Mouse (Mus musculus): ENCODE measurements around the gene Pnp. TPM values are rescaled to one million over a fixed set of nuclear protein-coding genes. Genes with fewer than 3 reads are reported as not detected.

Pnp gene
- total and polyA plus RNA-seq, 3 experiments: 80.0 to 118 (median 99.3) TPM

GRCm38 (mm10) chr14:50938940-50939339 lies 8.1 kb downstream of the Pnp start:
- H3K27me3 ChIP-seq (replicated peaks): no peaks in the 10 kb centered on the region
- H3K9ac ChIP-seq (ENCODE audit: insufficient read depth, low read depth): peak overlapping the region; percentile 97
- in situ Hi-C loops (cut with MboI; ENCODE audit: low pct_ligation_motif_present, low pct_unique_long_range_greater_than_20kb, low sequenced_read_pairs): loop anchor here (10.0 kb wide), 1 partner anchor 126 kb away; no protein-coding TSS in a partner anchor

GRCm38 (mm10) chr14:50943932-50944667 lies 13.2 kb downstream of the Pnp start, which contains the start of gene Gm49342:
TSS of gene Gm49342 (plus strand) at chr14:50944517.
- Histone ChIP-seq H3K27ac (ENCODE audit: insufficient read depth, low read depth) (peak within 1 kb of the TSS; percentile 56), H3K27me3 (replicated peaks) (no peaks in the 10 kb centered on the region), H3K9me3 (replicated peaks; ENCODE audit: low read length) (no peaks in the 10 kb centered on the region), H3K4me1 (ENCODE audit: control insufficient read depth in 1 of 2, insufficient read depth in 2 of 2) (peaks cover 5 to 9% of the 10 kb centered on the region in 2 experiments; a peak in 3 of 4 replicates), H3K4me3 (replicated peaks in 1 of 3; ENCODE audit: low read depth in 2 of 3, low read length in 2 of 3, poor library complexity in 1 of 3) (peak within 1 kb of the TSS; percentile 53 to 96 (median 74)), H3K79me2 (replicated peaks; ENCODE audit: control insufficient read depth, extremely low read depth, insufficient read depth, poor library complexity, severe bottlenecking) (peaks cover 6% of the 10 kb centered on the region), H3K4me2 (ENCODE audit: insufficient read depth, low read depth, poor library complexity, severe bottlenecking) (peak within 1 kb of the TSS; percentile 89), H3K9ac (ENCODE audit: insufficient read depth, low read depth) (peak within 1 kb of the TSS; percentile 80), H3K36me3 (replicated peaks in 1 of 2; ENCODE audit: control insufficient read depth in 1 of 2, insufficient read depth in 1 of 2, low read length in 1 of 2) (peaks cover 4 to 8% of the 10 kb centered on the region in 2 experiments)
- in situ Hi-C loops (cut with MboI; ENCODE audit: low pct_ligation_motif_present, low pct_unique_long_range_greater_than_20kb, low sequenced_read_pairs): no loop called here
- DNase-seq (ENCODE audit: extremely low read depth): peak; percentile 95
- dilution Hi-C loops (cut with MboI; ENCODE audit: extremely low pct_ligation_motif_present, extremely low pct_unique_long_range_greater_than_20kb, low sequenced_read_pairs): no loop called here
- TF ChIP-seq ZMIZ1 (IDR thresholded peaks at IDR 0.05; ENCODE audit: low read depth, low read length) (peak; percentile 94), IRF4 (IDR thresholded peaks at IDR 0.05; ENCODE audit: low read depth, low read length) (no peak), SIN3A (IDR thresholded peaks at IDR 0.05; ENCODE audit: low read length) (peak; percentile 23), ETS1 (conservative IDR thresholded peaks at IDR 0.05; ENCODE audit: low read depth, low read length) (no peak), SMC3 (IDR thresholded peaks at IDR 0.05; ENCODE audit: low read depth, low read length) (peak; percentile 1; the same call in 1 of the 2 replicates), MXI1 (IDR thresholded peaks at IDR 0.05; ENCODE audit: low read depth, low read length) (peak; percentile 59), POLR2A (IDR thresholded peaks at IDR 0.05; ENCODE audit: low read depth, low read length) (peak; percentile 97), ELF1 (IDR thresholded peaks at IDR 0.05; ENCODE audit: low read depth, low read length) (0 out of 2 replicates have a peak, but pooled peaks have one; percentile 42), POLR2AphosphoS2 (IDR thresholded peaks at IDR 0.05; ENCODE audit: low read depth, low read length) (peak; percentile 77; the same call in 1 of the 2 replicates), TCF12 (IDR thresholded peaks at IDR 0.05; ENCODE audit: low read depth, low read length) (peak; percentile 68), GABPA (IDR thresholded peaks at IDR 0.05; ENCODE audit: insufficient replicate concordance, low read depth, low read length) (no peak), MAFK (IDR thresholded peaks at IDR 0.05; ENCODE audit: insufficient replicate concordance, low read length) (no peak), TBP (conservative IDR thresholded peaks at IDR 0.05; ENCODE audit: low read depth, low read length) (peak; percentile 97), NELFE (IDR thresholded peaks at IDR 0.05; ENCODE audit: low read depth, low read length) (peak; percentile 96), HCFC1 (IDR thresholded peaks at IDR 0.05; ENCODE audit: low read depth, low read length) (peak; percentile 41)

More at GRCm38 (mm10) chr14:50938940-50939339, 8.1 kb downstream of the Pnp start:
- TF ChIP-seq ELF1 (IDR thresholded peaks at IDR 0.05; ENCODE audit: low read depth, low read length): peak; percentile 81
- TF ChIP-seq PAX5 (IDR thresholded peaks at IDR 0.05; ENCODE audit: low read length): no peak
- TF ChIP-seq MXI1 (IDR thresholded peaks at IDR 0.05; ENCODE audit: low read depth, low read length): no peak
- TF ChIP-seq SIN3A (IDR thresholded peaks at IDR 0.05; ENCODE audit: low read length): peak; percentile 79
- peak; percentile 55 for TF ChIP-seq CHD2 (IDR thresholded peaks at IDR 0.05; ENCODE audit: low read length)
- no peak for TF ChIP-seq ETS1 (conservative IDR thresholded peaks at IDR 0.05; ENCODE audit: low read depth, low read length)
- TF ChIP-seq JUN (IDR thresholded peaks at IDR 0.05; ENCODE audit: insufficient read depth, low read depth, low read length): no peak
- TF ChIP-seq TBP (conservative IDR thresholded peaks at IDR 0.05; ENCODE audit: low read depth, low read length): peak; percentile 84; the same call in 1 of the 2 replicates
- no peak for TF ChIP-seq EP300 (IDR thresholded peaks at IDR 0.05; ENCODE audit: low read length)
- no peak for TF ChIP-seq KAT2A (IDR thresholded peaks at IDR 0.05; ENCODE audit: insufficient replicate concordance, low read length)
- TF ChIP-seq HCFC1 (IDR thresholded peaks at IDR 0.05; ENCODE audit: low read depth, low read length): peak; percentile 56
- no peak for TF ChIP-seq SMC3 (IDR thresholded peaks at IDR 0.05; ENCODE audit: low read depth, low read length)
- 0 out of 2 replicates have a peak, but pooled peaks have one; percentile 14 for TF ChIP-seq IRF4 (IDR thresholded peaks at IDR 0.05; ENCODE audit: low read depth, low read length)
- no peak for TF ChIP-seq RCOR1 (conservative IDR thresholded peaks at IDR 0.05; ENCODE audit: low read depth, low read length)
- TF ChIP-seq POLR2A (IDR thresholded peaks at IDR 0.05; ENCODE audit: low read depth, low read length): peak; percentile 72
- TF ChIP-seq NELFE (IDR thresholded peaks at IDR 0.05; ENCODE audit: low read depth, low read length): peak; percentile 58
- H3K36me3 ChIP-seq (replicated peaks in 1 of 2; ENCODE audit: control insufficient read depth in 1 of 2, insufficient read depth in 1 of 2, low read length in 1 of 2): peaks cover 13 to 32% of the 10 kb centered on the region in 2 experiments
- H3K27ac ChIP-seq (ENCODE audit: insufficient read depth, low read depth): no peak overlapping the region
- H3K4me1 ChIP-seq (ENCODE audit: control insufficient read depth in 1 of 2, insufficient read depth in 2 of 2): peaks cover 19 to 27% of the 10 kb centered on the region in 2 experiments
- peak overlapping the region; percentile 56 to 99 (median 78) for H3K4me3 ChIP-seq (replicated peaks in 1 of 3; ENCODE audit: low read depth in 2 of 3, low read length in 2 of 3, poor library complexity in 1 of 3)
- dilution Hi-C loops (cut with MboI; ENCODE audit: extremely low pct_ligation_motif_present, extremely low pct_unique_long_range_greater_than_20kb, low sequenced_read_pairs): no loop called here
- no peaks in the 10 kb centered on the region for H3K9me3 ChIP-seq (replicated peaks; ENCODE audit: low read length)
- H3K79me2 ChIP-seq (replicated peaks; ENCODE audit: control insufficient read depth, extremely low read depth, insufficient read depth, poor library complexity, severe bottlenecking): peaks cover 22% of the 10 kb centered on the region
- peak overlapping the region; percentile 76; the same call in 1 of the 2 replicates for H3K4me2 ChIP-seq (ENCODE audit: insufficient read depth, low read depth, poor library complexity, severe bottlenecking)
- DNase-seq (ENCODE audit: extremely low read depth): peak; percentile 85
